In the genomic region with DNA sequence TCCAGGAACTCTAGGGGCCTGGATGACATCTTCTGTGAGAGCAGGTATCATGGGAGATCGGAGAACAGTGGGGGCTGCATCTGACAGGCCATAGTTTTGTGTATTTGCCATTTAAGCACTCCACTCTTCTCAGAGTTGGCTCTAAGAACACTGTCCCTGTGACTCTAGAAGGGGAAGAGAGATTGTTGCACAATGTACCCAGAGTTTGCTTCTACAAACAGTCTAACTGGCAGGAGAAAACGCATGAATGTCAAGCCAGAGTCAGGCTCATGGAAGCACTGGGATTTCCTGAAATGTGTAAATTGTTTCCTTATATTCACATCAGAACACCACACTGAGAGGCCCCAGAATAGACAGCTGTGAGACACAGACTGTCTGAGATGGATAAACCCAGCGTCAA, we compare ENCODE assay signal across 19 mouse cellular contexts.
"Had no signal": no experiment of that assay in that cellular context is flagged by ENCODE, and none has a peak within 500 bp of the region (broad histone marks: within the 10 kb centered on the region; RNA-seq: fewer than 3 reads in every experiment).

No protein-coding gene starts in this region.

- H3K4me1 ChIP-seq: liver, embryonic 13.5 days had no signal

- ATAC-seq: midbrain, embryonic 15.5 days had no signal

- H3K36me3 ChIP-seq: limb, embryonic 12.5 days; limb, embryonic 15.5 days; liver, embryonic 13.5 days; midbrain, embryonic 15.5 days; neural tube, embryonic 13.5 days had no signal

- H3K4me2 ChIP-seq: limb, embryonic 12.5 days; limb, embryonic 15.5 days; liver, embryonic 13.5 days; lung, embryonic 14.5 days; midbrain, embryonic 15.5 days; neural tube, embryonic 13.5 days had no signal

- H3K9me3 ChIP-seq: limb, embryonic 12.5 days; limb, embryonic 15.5 days; liver, embryonic 13.5 days; midbrain, embryonic 15.5 days; neural tube, embryonic 13.5 days had no signal

- DNase-seq: kidney, adult 18-20 months; kidney, adult 9 months; kidney, postnatal 14 days; kidney, postnatal 4 days; left cerebral cortex, postnatal 4 days; liver, embryonic 13.5 days; lung, embryonic 14.5 days; lung, postnatal 10 days; right cerebral cortex, postnatal 25 days; spleen, adult 18-20 months; thymus, adult 18-20 months; thymus, postnatal 14 days; thymus, postnatal 4 days had no signal

- H3K4me3 ChIP-seq: limb, embryonic 12.5 days; limb, embryonic 15.5 days; liver, embryonic 13.5 days; midbrain, embryonic 15.5 days; myocyte; neural tube, embryonic 13.5 days had no signal

- H3K27ac ChIP-seq: limb, embryonic 12.5 days; limb, embryonic 15.5 days; liver, embryonic 13.5 days; macrophage; midbrain, embryonic 15.5 days had no signal

- H3K27me3 ChIP-seq: limb, embryonic 12.5 days; limb, embryonic 15.5 days; liver, embryonic 13.5 days; midbrain, embryonic 15.5 days; neural tube, embryonic 13.5 days had no signal

- H3K9ac ChIP-seq: limb, embryonic 12.5 days; limb, embryonic 15.5 days; liver, embryonic 13.5 days; lung, embryonic 14.5 days; midbrain, embryonic 15.5 days; neural tube, embryonic 13.5 days had no signal
